Mouse (Mus musculus) kidney, adult 11 months (tissue): Measurements from ENCODE around the gene Tmod4.

Experiments
- DNase-seq: peaks from one replicate; pipeline ENCODE4 v3.0.0; 2022

The Tmod4 gene

GRCm38 (mm10) chr3:95174011-95174592, 49.8 kb downstream of the Tmod4 start:
- DNase-seq: peak; percentile 75

- DNase-seq: no peak
These were observed 52.2 kb downstream of the Tmod4 start for GRCm38 (mm10) chr3:95176500-95176899.

- DNase-seq: no peak
These were observed 53.3 kb downstream of the Tmod4 start for GRCm38 (mm10) chr3:95177583-95177982.
